Mouse (Mus musculus): ENCODE results near the gene Ube2v1.

Gene Ube2v1

DNA sequence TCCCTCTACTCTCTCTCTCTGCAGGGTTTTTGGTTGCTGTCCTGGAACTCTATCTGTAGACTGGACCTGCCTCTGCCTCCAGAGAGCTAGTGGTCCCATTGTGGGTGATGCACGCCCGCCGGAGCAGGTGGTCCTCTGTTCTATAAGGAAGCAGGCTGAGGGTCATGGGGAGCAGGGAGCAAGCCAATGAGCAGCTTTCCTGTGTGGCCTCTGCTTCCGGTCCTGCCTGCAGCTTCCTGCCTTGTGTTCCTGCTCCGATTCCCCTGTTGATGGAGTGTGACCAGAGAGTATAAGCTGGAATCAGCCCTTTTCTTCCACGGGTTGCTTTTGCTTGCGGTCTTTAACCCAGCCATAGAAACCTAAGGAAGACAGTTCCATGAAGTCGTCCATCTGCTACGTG is 63.8 kb downstream of the Ube2v1 start:
- ChIA-PET CTCF (interaction anchor here in 2 of 4 experiments (1.0 to 1.3 kb wide), 3 partner anchors 37 to 327 kb away, joined by 3 read pairs; no protein-coding TSS in a partner anchor), POLR2A (interaction anchor here in 1 of 4 experiments (1.0 to 2.6 kb wide), 2 partner anchors 21 to 31 kb away, joined by 3 to 8 read pairs; no protein-coding TSS in a partner anchor)

DNA sequence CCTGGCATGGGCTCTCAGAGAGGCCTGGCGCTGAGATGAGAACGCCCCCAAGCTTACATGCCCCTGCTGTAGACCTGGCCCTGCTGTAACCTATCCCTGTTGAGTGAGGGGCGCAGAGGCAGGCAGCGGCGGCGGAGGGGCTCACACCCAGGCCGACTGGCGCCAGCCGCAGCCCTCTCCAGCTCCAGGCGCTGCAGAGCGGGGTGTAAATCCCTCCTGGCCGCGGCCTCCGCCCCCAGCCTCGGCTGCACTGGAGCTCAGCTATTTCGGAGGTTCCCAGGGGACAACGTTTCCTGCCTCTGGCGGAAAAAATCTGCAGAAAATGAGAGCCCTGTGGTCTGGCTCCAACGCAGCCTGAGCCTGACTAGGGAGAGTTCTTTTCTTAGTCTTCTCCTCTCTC is 66.2 kb downstream of the Ube2v1 start:
- ChIA-PET CTCF (interaction anchor here in 3 of 4 experiments (0.6 to 1.7 kb wide), 5 partner anchors 21 to 533 kb away, joined by 3 to 7 read pairs (median 4); partner anchors contain the start of gene Snai1 (in 1 of the 3)), POLR2A (interaction anchor here in 2 of 4 experiments (0.7 to 2.5 kb wide), 7 partner anchors 10 to 148 kb away, joined by 3 to 7 read pairs (median 3); partner anchors contain the start of gene Snai1 (in 1 of the 2))

DNA sequence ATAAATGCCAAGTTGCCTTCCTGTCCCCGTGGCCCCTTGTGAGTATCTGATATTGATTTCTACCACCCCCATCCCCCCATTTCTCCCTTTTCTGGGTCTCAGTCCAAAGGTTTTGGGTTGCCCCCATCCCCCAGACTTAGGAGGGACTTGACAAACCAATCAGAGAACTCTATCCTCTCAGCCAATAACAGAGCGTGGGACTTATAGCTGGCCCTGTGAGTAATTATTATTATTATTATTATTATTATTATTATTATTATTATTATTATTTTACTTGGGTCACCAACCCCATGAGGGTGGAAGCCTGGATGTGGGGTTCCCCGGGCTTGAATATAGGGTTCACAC is 66.6 kb downstream of the Ube2v1 start:
- CTCF ChIA-PET, result interaction anchor here in 3 of 4 experiments (0.7 to 1.7 kb wide), 5 partner anchors 21 to 533 kb away, joined by 3 to 5 read pairs (median 3); partner anchors contain the start of gene Snai1 (in 1 of the 3)

DNA sequence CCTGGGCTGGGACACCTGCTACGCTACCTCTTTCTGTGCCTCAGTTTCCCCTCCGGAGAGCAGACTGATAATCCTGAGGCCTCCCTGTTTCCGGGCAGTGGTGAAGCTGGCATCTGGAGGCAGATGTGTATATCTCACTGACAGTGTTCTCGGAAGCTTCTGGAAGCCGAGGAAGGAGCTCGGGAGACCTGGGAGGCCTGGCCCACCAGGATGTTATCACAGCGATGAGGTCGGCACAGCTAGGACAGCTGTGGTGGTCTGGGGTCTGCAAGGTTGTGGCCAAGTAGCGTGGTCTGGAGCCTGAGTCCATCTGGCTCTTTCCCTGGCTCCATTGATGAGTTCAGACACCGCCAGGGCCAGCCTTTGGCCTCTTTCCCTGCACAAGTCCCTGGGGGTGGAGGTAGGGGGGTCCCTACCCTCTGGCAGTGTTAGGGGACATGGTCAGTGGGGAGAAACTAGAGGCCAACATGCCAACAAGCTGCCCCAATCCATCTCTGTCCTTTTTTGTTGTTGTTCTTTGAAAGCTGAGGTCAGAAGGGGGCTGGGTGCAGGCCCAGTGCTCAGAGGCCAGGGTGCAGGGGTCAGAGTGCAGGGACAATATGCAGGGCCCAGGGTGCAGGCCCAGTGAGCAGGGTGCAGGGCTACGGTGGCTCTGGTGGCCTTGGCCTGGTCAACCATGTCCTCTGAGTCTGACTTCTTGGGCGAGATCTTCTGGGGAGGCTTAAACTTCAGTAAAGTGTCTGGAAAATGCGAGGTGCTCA is 67.2 kb downstream of the Ube2v1 start:
- POLR2A ChIA-PET, result interaction anchor here in 3 of 4 experiments (0.5 to 2.5 kb wide), 14 partner anchors 8 to 1368 kb away, joined by 3 to 7 read pairs (median 4); partner anchors contain the start of gene Snai1 (in 2 of the 3)
- CTCF ChIA-PET, result interaction anchor here in 2 of 4 experiments (0.7 to 1.7 kb wide), 3 partner anchors 27 to 534 kb away, joined by 3 to 5 read pairs (median 3); partner anchors contain the start of gene Snai1 (in 1 of the 2)

More for the DNA sequence above, 66.6 kb downstream of the Ube2v1 start:
- POLR2A ChIA-PET, result interaction anchor here in 2 of 4 experiments (0.7 to 2.5 kb wide), 7 partner anchors 10 to 35 kb away, joined by 3 to 7 read pairs (median 4); partner anchors contain the start of gene Snai1 (in 1 of the 2)

DNA sequence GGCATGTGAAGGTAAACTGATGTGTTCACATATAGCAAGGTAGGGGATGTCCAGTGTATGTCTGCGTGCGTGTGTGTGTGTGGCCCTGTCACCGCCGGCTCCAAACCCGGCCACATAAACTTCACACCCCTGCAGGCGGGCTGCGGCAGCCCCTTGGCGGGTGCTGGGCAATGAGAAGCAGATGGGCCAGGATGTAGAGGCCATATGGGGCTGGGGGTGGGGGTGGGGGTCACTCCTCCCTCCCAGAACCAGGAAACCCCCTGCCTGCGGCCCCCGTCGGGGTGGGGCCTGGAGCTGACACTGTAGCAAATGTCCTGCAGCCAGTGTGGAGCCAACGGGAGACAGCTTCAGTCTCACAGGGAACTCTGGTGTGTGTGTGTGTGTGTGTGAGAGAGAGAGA is 68.2 kb downstream of the Ube2v1 start:
- CTCF ChIA-PET, result interaction anchor here in 2 of 4 experiments (0.5 to 1.0 kb wide), 7 partner anchors 15 to 571 kb away, joined by 3 to 8 read pairs (median 5); partner anchors contain the start of gene Ripor3 (in 1 of the 2)

DNA sequence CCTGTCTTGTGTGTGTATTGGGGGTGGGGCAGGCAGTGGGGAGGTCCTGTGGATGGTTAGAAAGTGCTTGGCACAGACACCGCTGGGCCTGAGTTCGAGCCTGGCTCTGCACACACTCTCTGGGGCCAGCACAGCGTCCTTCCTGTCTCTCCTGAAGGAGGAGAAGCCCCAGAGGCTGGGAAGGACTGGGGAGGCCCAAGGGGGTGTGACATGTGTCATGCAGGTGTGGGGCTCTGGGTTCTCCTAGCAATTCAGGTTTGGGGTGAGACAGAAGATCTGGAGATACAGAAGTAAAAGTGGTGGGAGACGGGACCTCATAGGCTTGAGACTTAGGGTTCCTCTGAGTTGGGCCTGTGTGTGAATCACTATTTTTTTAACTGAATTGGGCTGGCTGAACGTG is 68.9 kb downstream of the Ube2v1 start:
- POLR2A ChIA-PET, result interaction anchor here in 1 of 4 experiments (1.5 kb wide), 1 partner anchor 34 kb away, joined by 3 read pairs; no protein-coding TSS in a partner anchor
- CTCF ChIA-PET, result interaction anchor here in 2 of 4 experiments (0.7 to 1.5 kb wide), 4 partner anchors 23 to 394 kb away, joined by 4 to 9 read pairs (median 6); no protein-coding TSS in a partner anchor

More for the DNA sequence above, 68.2 kb downstream of the Ube2v1 start:
- POLR2A ChIA-PET, result interaction anchor here in 3 of 4 experiments (0.6 to 1.7 kb wide), 11 partner anchors 13 to 1369 kb away, joined by 3 to 5 read pairs (median 4); partner anchors contain the start of gene Snai1 (in 2 of the 3)

DNA sequence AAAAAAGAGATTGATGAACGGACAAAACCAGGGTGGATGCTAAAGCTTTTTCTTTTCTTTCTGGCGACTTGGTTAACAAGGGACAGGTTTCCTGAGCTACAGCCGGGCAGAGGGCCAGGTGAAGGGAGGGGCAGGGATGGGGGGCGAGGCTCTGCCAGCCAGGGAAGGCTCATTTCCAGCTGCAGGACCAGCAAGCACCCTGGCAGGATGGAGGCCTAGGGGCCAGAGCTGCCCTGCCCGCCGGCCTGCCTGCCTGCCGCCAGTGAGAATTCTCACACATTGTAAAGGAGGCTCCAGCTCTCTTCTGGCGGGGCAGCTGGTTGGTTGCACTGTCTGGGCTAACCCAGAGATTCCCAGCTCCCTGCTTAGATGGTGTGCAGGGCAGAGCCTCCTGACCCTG is 69.8 kb downstream of the Ube2v1 start:
- CTCF ChIA-PET, result interaction anchor here in 3 of 4 experiments (0.6 to 1.7 kb wide), 7 partner anchors 8 to 336 kb away, joined by 3 to 9 read pairs (median 5); no protein-coding TSS in a partner anchor
- POLR2A ChIA-PET, result interaction anchor here in 3 of 4 experiments (0.6 to 3.2 kb wide), 10 partner anchors 9 to 131 kb away, joined by 3 to 15 read pairs (median 4); partner anchors contain the start of gene Snai1 (in 1 of the 3)

DNA sequence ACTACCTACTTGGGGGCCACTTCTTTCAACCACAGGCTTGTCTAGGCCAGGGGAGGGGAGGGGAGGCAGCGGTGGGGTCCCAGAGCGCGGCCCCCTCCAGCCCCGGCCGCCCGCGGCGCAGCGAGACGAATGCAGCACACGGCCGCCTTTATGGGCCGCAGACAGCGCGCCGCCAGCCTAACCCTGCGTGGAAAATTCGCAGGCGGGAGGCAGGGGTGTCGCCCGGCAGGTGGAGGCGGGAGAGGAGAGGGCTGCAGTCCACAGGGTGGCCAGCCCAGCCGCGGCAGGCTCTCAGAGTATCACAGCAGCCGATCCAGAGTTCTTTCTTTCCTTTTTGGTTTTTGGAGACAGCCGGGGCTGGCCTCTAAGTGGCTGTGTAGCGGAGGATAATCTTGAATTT is 72.5 kb downstream of the Ube2v1 start:
- CTCF ChIA-PET, result interaction anchor here in 1 of 4 experiments (1.1 kb wide), 1 partner anchor 140 kb away, joined by 3 read pairs; no protein-coding TSS in a partner anchor
- POLR2A ChIA-PET, result interaction anchor here in 2 of 4 experiments (0.7 to 1.4 kb wide), 4 partner anchors 10 to 44 kb away, joined by 3 to 4 read pairs (median 4); no protein-coding TSS in a partner anchor
